Mouse (Mus musculus): ENCODE measurements around the gene Glod4. TPM values are rescaled to one million over a fixed set of nuclear protein-coding genes. Genes with fewer than 3 reads are reported as not detected.

Gene Glod4
- polyA plus RNA-seq, 1 experiment from 2014 or later, result 155 TPM

DNA sequence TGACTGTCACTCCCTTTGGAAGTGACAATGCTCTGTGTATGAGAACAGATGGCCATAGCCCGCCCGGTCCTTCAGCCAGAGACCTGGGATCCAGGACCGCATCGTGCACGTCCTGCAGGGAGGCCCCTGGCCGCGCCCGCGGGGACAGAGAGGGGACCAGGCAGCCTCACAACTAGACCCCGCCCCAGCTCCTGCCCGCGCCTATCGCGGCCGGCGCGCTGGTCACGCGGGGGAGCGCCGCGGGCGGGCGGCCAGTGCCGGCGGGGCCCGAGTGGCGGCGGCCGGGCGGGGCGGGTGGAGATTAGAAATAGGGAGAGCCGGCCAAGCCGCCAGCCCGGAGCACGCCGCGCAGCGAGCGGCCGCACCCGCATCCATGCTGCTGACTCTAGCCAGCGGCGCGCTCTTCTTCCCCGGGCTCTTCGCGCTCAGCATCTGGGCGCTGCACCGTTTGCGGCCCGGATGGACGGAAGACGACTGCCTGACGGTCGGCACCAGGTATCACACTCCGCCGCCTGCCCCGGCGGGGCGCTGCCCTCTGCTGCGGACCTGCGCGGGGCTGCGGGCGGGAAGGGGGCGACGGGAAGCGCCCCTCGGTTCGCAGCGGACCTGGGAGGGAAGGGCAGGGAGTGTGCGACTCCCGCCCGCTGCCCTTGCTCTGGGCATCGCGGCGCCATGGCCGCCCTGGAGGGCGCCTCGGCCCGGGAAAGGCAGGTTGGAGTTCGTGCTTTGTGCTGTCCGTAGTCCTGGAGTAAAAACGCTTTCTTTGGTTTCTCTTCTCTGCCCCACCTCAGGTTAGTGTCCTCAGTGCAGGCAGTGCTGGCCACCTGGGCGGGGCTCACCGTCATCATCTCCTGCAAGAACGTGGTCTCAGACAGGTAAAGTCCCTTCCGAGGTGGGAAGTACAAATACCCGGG is 41.5 kb downstream of the Glod4 start:
- peak overlapping the region; percentile 91 for H3K9ac ChIP-seq (ENCODE audit: low read depth, low read length)
- H3K4me3 ChIP-seq (ENCODE audit: low read length), result peak overlapping the region; percentile 87
- ATAC-seq (ENCODE audit: low FRiP score, low TSS enrichment), result peak; percentile 99
- H3K27ac ChIP-seq (ENCODE audit: low read depth, low read length), result no peak overlapping the region
- no peaks in the 10 kb centered on the region for H3K9me3 ChIP-seq (ENCODE audit: control insufficient read depth, low read length)
- under 1% methylated on average over 75 of the region's 90 CpGs for WGBS
- 0 out of 2 replicates have a peak, but pooled peaks cover 9% of the 10 kb centered on the region for H3K4me1 ChIP-seq (ENCODE audit: control insufficient read depth, insufficient read depth, low read length)
- H3K4me2 ChIP-seq (replicated peaks; ENCODE audit: low read depth, low read length), result peak overlapping the region; percentile 99
- H3K36me3 ChIP-seq (ENCODE audit: control insufficient read depth, insufficient read depth, low read length), result peaks cover 16% of the 10 kb centered on the region; the same call in 1 of the 2 replicates
- no peaks in the 10 kb centered on the region for H3K27me3 ChIP-seq (ENCODE audit: control insufficient read depth, insufficient read depth, low read length)

DNA sequence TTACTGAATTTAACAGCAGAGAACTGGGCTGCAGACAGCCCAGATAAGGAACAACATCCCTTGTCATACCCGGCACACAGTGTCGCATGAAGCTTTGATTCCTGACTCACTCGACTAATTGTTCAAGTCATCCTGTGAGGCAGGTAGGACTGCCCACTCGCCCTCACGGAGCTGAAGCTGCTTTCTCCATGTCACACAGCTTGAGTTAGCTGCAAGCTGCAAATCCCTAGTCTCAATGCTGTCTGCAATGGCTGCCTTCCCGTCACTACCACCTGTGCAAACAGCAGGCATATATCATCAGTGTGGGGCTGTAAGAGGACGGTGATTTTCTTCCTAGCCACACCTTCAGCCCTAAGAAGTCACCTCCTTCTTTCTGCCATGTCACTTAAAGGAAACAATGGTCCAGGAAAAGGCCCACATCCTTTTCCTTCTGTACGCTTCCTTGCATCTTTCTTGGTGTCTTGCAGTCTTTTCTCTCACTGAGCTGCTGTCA is 46.5 kb downstream of the Glod4 start:
- Histone ChIP-seq H3K36me3 (ENCODE audit: control insufficient read depth, insufficient read depth, low read length) (no peaks in the 10 kb centered on the region), H3K27ac (ENCODE audit: low read depth, low read length) (no peak overlapping the region; the same call in 1 of the 2 replicates), H3K4me1 (ENCODE audit: control insufficient read depth, insufficient read depth, low read length) (no peaks in the 10 kb centered on the region), H3K27me3 (ENCODE audit: control insufficient read depth, insufficient read depth, low read length) (no peaks in the 10 kb centered on the region), H3K9me3 (ENCODE audit: control insufficient read depth, low read length) (no peaks in the 10 kb centered on the region), H3K4me2 (replicated peaks; ENCODE audit: low read depth, low read length) (no peak overlapping the region), H3K4me3 (ENCODE audit: low read length) (no peak overlapping the region), H3K9ac (ENCODE audit: low read depth, low read length) (no peak overlapping the region)
- no peak for ATAC-seq (ENCODE audit: low FRiP score, low TSS enrichment)
- 44% methylated on average over 8 of the region's 8 CpGs for WGBS

DNA sequence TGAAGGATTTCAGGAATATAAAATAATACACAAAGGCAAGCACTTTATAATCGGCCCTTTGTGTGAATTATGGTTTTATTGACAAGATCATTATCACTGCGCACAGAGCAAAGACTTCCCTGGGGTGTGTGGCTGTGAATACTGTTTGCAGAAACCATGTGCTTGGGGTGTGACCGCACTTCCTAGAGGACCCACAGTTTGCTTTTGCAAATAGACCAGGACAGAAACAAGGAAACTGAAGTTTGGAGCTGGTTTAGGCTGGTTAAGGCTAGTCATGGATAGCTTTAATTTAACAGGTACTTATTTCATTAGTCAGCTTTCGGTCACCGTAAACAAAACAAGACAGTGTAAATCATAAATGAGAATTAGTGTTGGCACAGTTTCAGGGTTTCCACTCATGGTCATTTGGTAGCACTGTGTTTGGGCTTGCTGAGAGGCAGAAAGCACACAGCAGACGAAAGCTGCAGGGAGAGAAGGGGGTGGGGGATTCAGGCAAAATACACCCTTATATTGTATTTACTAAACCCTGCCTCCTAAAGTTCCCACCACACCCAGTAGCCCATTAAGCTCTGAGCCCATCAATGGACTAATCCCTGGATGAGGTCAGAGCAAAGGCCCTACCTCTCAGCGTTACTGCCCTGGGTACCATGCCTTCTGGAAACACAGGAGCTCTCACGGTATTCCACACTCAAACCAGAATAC is 47.1 kb downstream of the Glod4 start:
- no peak overlapping the region for H3K4me3 ChIP-seq (ENCODE audit: low read length)
- no peaks in the 10 kb centered on the region for H3K4me1 ChIP-seq (ENCODE audit: control insufficient read depth, insufficient read depth, low read length)
- no peaks in the 10 kb centered on the region for H3K27me3 ChIP-seq (ENCODE audit: control insufficient read depth, insufficient read depth, low read length)
- H3K4me2 ChIP-seq (replicated peaks; ENCODE audit: low read depth, low read length), result no peak overlapping the region
- H3K36me3 ChIP-seq (ENCODE audit: control insufficient read depth, insufficient read depth, low read length), result no peaks in the 10 kb centered on the region
- WGBS, result 62% methylated on average over 8 of the region's 8 CpGs
- H3K9ac ChIP-seq (ENCODE audit: low read depth, low read length), result no peak overlapping the region
- H3K9me3 ChIP-seq (ENCODE audit: control insufficient read depth, low read length), result no peaks in the 10 kb centered on the region
- ATAC-seq (ENCODE audit: low FRiP score, low TSS enrichment), result no peak
- no peak overlapping the region for H3K27ac ChIP-seq (ENCODE audit: low read depth, low read length)

DNA sequence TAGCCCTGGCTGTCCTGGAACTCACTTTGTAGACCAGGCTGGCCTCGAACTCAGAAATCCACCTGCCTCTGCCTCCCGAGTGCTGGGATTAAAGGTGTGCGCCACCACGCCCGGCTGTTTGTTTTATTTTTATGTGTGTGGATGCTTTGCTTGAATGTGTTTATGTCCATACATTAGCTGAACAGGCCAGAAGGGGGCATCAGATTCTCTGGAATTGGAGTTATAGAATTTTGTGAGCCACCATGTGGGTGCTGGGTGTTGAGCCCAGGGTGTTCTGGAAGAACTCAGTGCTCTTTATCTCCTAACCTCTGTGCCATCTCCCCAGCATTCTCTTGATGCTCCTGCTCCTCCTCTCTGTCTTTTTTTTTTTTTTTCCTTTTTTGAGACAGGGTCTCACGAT is 56.6 kb downstream of the Glod4 start:
- no peak overlapping the region for H3K4me2 ChIP-seq (replicated peaks; ENCODE audit: low read depth, low read length)
- no peak overlapping the region for H3K27ac ChIP-seq (ENCODE audit: low read depth, low read length)
- H3K4me3 ChIP-seq (ENCODE audit: low read length), result no peak overlapping the region
- no peak overlapping the region for H3K9ac ChIP-seq (ENCODE audit: low read depth, low read length)
- no peaks in the 10 kb centered on the region for H3K4me1 ChIP-seq (ENCODE audit: control insufficient read depth, insufficient read depth, low read length)
- H3K36me3 ChIP-seq (ENCODE audit: control insufficient read depth, insufficient read depth, low read length), result no peaks in the 10 kb centered on the region
- H3K9me3 ChIP-seq (ENCODE audit: control insufficient read depth, low read length), result no peaks in the 10 kb centered on the region
- 88% methylated on average over 6 of the region's 6 CpGs for WGBS
- no peak for ATAC-seq (ENCODE audit: low FRiP score, low TSS enrichment)
- H3K27me3 ChIP-seq (ENCODE audit: control insufficient read depth, insufficient read depth, low read length), result no peaks in the 10 kb centered on the region

DNA sequence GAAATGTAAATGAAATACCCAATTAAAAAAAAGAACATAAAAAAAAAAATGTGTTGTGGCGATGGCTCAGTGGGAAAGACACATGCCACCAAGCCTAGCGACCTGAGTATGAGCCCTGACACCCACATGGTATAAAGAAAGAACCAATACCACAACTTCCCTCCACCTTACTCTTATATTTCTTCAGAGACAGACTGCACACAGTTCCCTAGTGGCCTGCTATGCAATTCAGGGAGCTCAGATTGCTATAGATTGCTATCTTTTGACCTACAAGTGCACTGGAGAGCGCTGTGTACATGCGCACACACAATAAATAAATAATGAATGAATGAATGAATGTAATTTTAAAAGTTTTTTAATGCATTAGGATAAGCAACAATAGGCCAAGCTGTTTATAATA is 59.8 kb downstream of the Glod4 start:
- no peaks in the 10 kb centered on the region for H3K9me3 ChIP-seq (ENCODE audit: control insufficient read depth, low read length)
- H3K4me3 ChIP-seq (ENCODE audit: low read length), result no peak overlapping the region
- H3K27me3 ChIP-seq (ENCODE audit: control insufficient read depth, insufficient read depth, low read length), result no peaks in the 10 kb centered on the region
- H3K4me2 ChIP-seq (replicated peaks; ENCODE audit: low read depth, low read length), result no peak overlapping the region
- H3K27ac ChIP-seq (ENCODE audit: low read depth, low read length), result no peak overlapping the region
- H3K4me1 ChIP-seq (ENCODE audit: control insufficient read depth, insufficient read depth, low read length), result peaks cover 4% of the 10 kb centered on the region; the same call in 1 of the 2 replicates
- no peak for ATAC-seq (ENCODE audit: low FRiP score, low TSS enrichment)
- WGBS, result 82% methylated on average over 4 of the region's 4 CpGs
- H3K9ac ChIP-seq (ENCODE audit: low read depth, low read length), result no peak overlapping the region
- no peaks in the 10 kb centered on the region for H3K36me3 ChIP-seq (ENCODE audit: control insufficient read depth, insufficient read depth, low read length)

DNA sequence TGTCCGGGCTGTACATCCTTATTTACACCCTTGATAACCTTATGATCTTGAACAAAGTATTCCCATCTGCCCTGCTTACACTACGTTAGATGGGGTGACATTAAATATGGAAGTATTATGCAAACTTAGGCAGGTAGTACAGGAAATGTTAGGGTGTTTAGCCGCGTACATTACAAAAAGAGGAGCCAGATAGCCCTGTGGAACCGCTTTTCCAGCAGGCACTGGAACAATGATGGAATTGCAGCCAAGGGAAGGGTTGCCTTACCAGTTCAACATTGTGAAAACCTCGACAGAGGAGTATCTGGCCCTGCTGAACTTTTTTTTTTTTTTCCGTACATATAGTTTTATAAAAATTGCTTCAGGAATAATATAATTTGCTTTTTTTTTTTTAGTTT is 63.4 kb downstream of the Glod4 start:
- H3K27me3 ChIP-seq (ENCODE audit: control insufficient read depth, insufficient read depth, low read length), result no peaks in the 10 kb centered on the region
- H3K4me1 ChIP-seq (ENCODE audit: control insufficient read depth, insufficient read depth, low read length), result peaks cover 9% of the 10 kb centered on the region; the same call in 1 of the 2 replicates
- peaks cover 4% of the 10 kb centered on the region; the same call in 1 of the 2 replicates for H3K36me3 ChIP-seq (ENCODE audit: control insufficient read depth, insufficient read depth, low read length)
- H3K9me3 ChIP-seq (ENCODE audit: control insufficient read depth, low read length), result no peaks in the 10 kb centered on the region
- no peak for ATAC-seq (ENCODE audit: low FRiP score, low TSS enrichment)
- no peak overlapping the region for H3K27ac ChIP-seq (ENCODE audit: low read depth, low read length)
- H3K4me2 ChIP-seq (replicated peaks; ENCODE audit: low read depth, low read length), result peak overlapping the region; percentile 93
- 19% methylated on average over 7 of the region's 7 CpGs for WGBS
- peak overlapping the region; percentile 63; the same call in 1 of the 2 replicates for H3K9ac ChIP-seq (ENCODE audit: low read depth, low read length)
- peak overlapping the region; percentile 88 for H3K4me3 ChIP-seq (ENCODE audit: low read length)

DNA sequence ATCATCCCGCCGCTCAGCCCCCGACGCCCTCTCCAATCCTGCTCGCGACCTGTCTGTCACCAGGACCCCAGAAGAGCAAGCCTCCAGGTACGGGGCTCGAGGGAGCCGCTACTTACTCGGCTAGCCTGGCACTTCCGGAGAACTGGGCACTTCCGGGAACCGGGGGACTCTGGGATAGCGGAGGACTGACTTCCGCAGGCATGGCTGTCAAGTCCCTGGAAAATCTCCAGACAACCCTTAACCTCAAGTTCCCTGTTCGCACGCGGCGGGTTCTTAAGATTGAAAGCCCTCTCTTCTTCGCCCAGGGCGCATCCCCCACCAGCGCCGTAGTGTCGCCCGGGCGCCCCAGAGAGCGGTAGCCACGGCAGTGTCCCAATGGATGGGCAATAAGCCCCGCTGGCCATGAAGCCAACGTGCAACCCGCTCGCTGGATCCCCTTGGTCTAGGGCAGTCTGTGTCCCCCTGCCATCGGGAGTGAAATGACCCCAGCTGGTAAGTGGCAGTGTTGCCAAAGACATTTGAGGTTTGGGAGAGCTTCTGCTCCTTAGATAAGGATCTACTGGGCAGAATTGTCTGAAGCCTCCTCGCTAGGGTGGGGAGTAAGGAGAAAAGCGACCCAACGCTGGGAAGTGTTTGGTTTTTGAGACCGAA is 63.9 kb downstream of the Glod4 start, which contains the start of the genes Vps53 and Fam57a:
Gene Vps53, minus strand, starts transcription at position 153 of the 651 bp plus-strand sequence.
Gene Fam57a, plus strand, starts transcription at position 177 of the 651 bp plus-strand sequence.
- peaks cover 9% of the 10 kb centered on the region; the same call in 1 of the 2 replicates for H3K4me1 ChIP-seq (ENCODE audit: control insufficient read depth, insufficient read depth, low read length)
- peak; percentile 91 for ATAC-seq (ENCODE audit: low FRiP score, low TSS enrichment)
- peak within 1 kb of the TSS; percentile 88 for H3K4me3 ChIP-seq (ENCODE audit: low read length)
- H3K27me3 ChIP-seq (ENCODE audit: control insufficient read depth, insufficient read depth, low read length), result no peaks in the 10 kb centered on the region
- peaks cover 4% of the 10 kb centered on the region; the same call in 1 of the 2 replicates for H3K36me3 ChIP-seq (ENCODE audit: control insufficient read depth, insufficient read depth, low read length)
- 0 out of 2 replicates have a peak within 1 kb of the TSS, but pooled peaks have one; percentile 18 for H3K27ac ChIP-seq (ENCODE audit: low read depth, low read length)
- peak within 1 kb of the TSS; percentile 63 for H3K9ac ChIP-seq (ENCODE audit: low read depth, low read length)
- peak within 1 kb of the TSS; percentile 93 for H3K4me2 ChIP-seq (replicated peaks; ENCODE audit: low read depth, low read length)
- WGBS, result under 1% methylated on average over 37 of the region's 37 CpGs
- H3K9me3 ChIP-seq (ENCODE audit: control insufficient read depth, low read length), result no peaks in the 10 kb centered on the region

DNA sequence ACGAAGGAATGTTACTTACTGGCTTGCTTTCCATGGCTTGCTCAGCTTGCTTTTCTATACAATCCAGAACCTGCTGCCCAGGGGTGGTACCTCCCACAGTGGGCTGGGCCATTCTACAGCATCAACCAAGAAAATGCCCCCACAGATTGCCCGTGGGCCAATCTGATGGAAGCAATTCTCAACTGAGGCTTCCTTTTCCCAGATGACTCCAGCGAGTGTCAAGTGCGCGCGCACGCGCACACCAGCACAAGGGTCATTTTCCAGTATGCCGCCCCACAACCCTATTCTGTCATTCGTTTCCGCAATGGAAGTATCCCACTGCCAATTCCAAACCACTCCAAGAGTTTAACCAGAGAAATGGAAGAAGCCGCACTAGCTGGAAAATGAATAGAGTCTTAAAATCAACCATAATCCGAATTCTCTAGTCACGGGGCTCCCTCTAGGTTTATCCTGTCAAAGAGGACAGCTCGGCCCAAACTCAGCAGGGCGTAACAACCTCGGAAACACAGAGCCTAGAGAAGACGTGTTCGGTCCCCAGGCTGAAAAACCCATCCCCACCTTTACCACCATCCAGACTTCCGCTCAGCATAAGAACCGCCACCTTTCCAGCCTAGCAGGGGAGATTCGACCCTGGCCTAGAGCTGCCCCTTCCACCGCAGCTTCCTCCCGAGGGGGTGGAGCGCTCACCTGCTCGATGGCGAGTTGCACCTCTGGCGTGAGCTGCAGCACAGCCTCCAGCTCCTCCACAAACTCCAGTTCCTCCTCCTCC is 64.6 kb downstream of the Glod4 start:
- no peaks in the 10 kb centered on the region for H3K9me3 ChIP-seq (ENCODE audit: control insufficient read depth, low read length)
- WGBS, result 1% methylated on average over 28 of the region's 28 CpGs
- H3K27ac ChIP-seq (ENCODE audit: low read depth, low read length), result 0 out of 2 replicates have a peak overlapping the region, but pooled peaks have one; percentile 18
- peak overlapping the region; percentile 63 for H3K9ac ChIP-seq (ENCODE audit: low read depth, low read length)
- no peaks in the 10 kb centered on the region for H3K27me3 ChIP-seq (ENCODE audit: control insufficient read depth, insufficient read depth, low read length)
- H3K36me3 ChIP-seq (ENCODE audit: control insufficient read depth, insufficient read depth, low read length), result peaks cover 4% of the 10 kb centered on the region; the same call in 1 of the 2 replicates
- ATAC-seq (ENCODE audit: low FRiP score, low TSS enrichment), result peak; percentile 83
- peak overlapping the region; percentile 93 for H3K4me2 ChIP-seq (replicated peaks; ENCODE audit: low read depth, low read length)
- H3K4me1 ChIP-seq (ENCODE audit: control insufficient read depth, insufficient read depth, low read length), result peaks cover 9% of the 10 kb centered on the region; the same call in 1 of the 2 replicates
- H3K4me3 ChIP-seq (ENCODE audit: low read length), result peak overlapping the region; percentile 88

Data from kidney, embryonic 14.5 days (tissue).